Mouse (Mus musculus): ENCODE measurements around the gene Ntn1. TPM values are rescaled to one million over a fixed set of nuclear protein-coding genes. Genes with fewer than 3 reads are reported as not detected.

Gene Ntn1
- polyA plus RNA-seq, 1 experiment from 2014 or later: 12.5 TPM

DNA sequence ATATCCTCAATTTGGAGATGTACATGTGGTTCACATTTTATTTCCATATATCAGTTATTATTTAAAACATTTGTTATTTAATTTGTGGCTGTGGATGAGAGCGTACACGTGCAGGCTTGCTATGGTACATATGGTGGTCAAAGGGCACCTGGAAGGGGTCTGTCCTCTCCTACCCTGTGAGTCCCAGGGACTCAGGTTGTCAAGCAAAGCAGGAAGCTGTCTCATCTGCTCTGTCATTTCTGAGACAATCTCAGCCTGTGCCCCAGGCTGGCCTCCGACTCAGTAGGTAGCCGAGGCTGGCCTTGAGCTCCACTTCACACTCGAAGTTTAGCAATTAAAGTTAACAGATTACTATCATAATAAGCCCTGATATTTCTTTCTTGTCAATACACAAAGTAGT lies 32.9 kb upstream of the Ntn1 start:
- Histone ChIP-seq H3K4me1 (peaks cover 20% of the 10 kb centered on the region), H3K9ac (no peak overlapping the region), H3K27me3 (peaks cover 9% of the 10 kb centered on the region), H3K36me3 (no peaks in the 10 kb centered on the region), H3K27ac (replicated peaks) (no peak overlapping the region), H3K4me3 (replicated peaks) (no peak overlapping the region), H3K9me3 (replicated peaks) (no peaks in the 10 kb centered on the region), H3K4me2 (replicated peaks) (no peak overlapping the region)
- no peak for ATAC-seq (ENCODE audit: insufficient number of reproducible peaks, low FRiP score, low TSS enrichment, low read depth)
- 66% methylated on average over 5 of the region's 5 CpGs for WGBS

GRCm38 (mm10) chr11:68432361-68433021 lies 31.9 kb upstream of the Ntn1 start:
- Histone ChIP-seq H3K4me3 (replicated peaks) (peak overlapping the region; percentile 48), H3K27ac (replicated peaks) (no peak overlapping the region), H3K36me3 (no peaks in the 10 kb centered on the region), H3K9me3 (replicated peaks) (no peaks in the 10 kb centered on the region), H3K27me3 (peaks cover 9% of the 10 kb centered on the region), H3K4me2 (replicated peaks) (peak overlapping the region; percentile 74), H3K4me1 (peaks cover 20% of the 10 kb centered on the region), H3K9ac (no peak overlapping the region)
- 30% methylated on average over 23 of the region's 23 CpGs for WGBS
- no peak for ATAC-seq (ENCODE audit: insufficient number of reproducible peaks, low FRiP score, low TSS enrichment, low read depth)

DNA sequence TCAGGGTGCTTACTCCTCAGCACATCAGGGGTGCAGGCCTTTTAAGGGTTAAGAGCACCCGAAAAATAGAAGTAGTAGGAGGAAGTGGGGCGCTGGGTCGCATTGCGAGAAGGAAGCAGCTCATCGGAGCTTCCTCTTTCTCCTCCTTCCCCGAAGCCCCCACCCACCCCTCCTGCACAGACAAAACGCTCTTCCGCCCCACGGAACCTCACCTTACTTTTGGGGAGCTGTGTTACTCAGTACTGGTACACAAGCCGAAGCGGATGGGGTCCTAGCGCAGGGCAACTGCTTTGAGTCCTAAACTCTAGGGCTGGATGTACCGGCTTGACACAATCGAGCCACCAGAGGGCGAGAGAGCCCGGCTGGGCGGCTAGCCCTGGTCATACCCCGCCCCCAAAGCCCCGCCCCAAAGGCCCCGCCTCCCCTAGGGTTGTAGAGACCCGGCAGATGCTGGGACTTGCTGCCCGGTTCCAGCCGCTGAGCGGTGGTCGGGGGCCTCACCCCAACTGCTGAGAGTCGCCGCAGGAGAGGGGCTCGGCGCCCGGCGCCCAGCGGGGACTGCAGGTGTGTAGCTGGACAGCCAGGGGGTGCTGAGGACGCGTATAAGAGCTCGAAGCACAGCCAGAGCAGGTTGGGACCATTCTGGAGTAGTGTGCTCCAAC lies 31.2 kb upstream of the Ntn1 start, which contains the start of gene Pik3r5:
TSS of gene Pik3r5 (plus strand) at position 423 of the 662 bp plus-strand sequence.
- peak; percentile 87 for ATAC-seq (ENCODE audit: insufficient number of reproducible peaks, low FRiP score, low TSS enrichment, low read depth)
- 5% methylated on average over 35 of the region's 35 CpGs for whole genome bisulfite sequencing
- H3K36me3 ChIP-seq: no peaks in the 10 kb centered on the region
- H3K4me2 ChIP-seq (replicated peaks): peak within 1 kb of the TSS; percentile 74
- H3K27me3 ChIP-seq: peaks cover 9% of the 10 kb centered on the region
- H3K9ac ChIP-seq: 0 out of 2 replicates have a peak within 1 kb of the TSS, but pooled peaks have one; percentile 16
- no peaks in the 10 kb centered on the region for H3K9me3 ChIP-seq (replicated peaks)
- peaks cover 20% of the 10 kb centered on the region for H3K4me1 ChIP-seq
- peak within 1 kb of the TSS; percentile 48 for H3K4me3 ChIP-seq (replicated peaks)
- no peak within 1 kb of the TSS for H3K27ac ChIP-seq (replicated peaks)

GRCm38 (mm10) chr11:68430662-68431061 lies 30.0 kb upstream of the Ntn1 start:
- WGBS: 47% methylated on average over 5 of the region's 5 CpGs
- no peak overlapping the region for H3K27ac ChIP-seq (replicated peaks)
- no peak overlapping the region for H3K4me2 ChIP-seq (replicated peaks)

DNA sequence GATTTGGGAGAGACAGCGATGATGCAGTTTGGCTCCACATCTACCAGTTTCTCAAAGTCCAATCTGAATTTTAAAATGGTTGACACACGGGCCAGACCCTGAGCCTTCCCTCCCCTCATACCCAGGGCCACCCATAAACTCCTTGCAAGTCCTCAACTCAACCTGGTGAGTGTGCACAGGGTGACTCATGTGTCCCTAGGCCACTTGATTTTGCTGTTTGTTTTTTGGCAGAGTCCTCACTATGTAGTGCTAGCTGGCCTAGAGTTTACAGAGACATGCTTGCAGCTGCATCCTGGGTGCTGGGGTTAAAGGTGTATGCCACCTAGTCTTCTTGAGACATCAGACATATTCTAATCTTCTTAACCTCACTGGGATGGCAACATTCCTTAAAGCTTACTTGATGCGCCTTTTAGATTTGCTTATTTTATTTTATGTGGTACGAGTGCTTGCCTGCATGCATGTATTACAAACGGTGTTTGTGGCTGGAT lies 26.5 kb upstream of the Ntn1 start:
- Histone ChIP-seq H3K27ac (replicated peaks) (no peak overlapping the region), H3K36me3 (no peaks in the 10 kb centered on the region), H3K4me3 (replicated peaks) (no peak overlapping the region), H3K9me3 (replicated peaks) (no peaks in the 10 kb centered on the region), H3K4me2 (replicated peaks) (no peak overlapping the region), H3K9ac (no peak overlapping the region), H3K4me1 (peaks cover 13% of the 10 kb centered on the region), H3K27me3 (peaks cover 6% of the 10 kb centered on the region)
- no peak for ATAC-seq (ENCODE audit: insufficient number of reproducible peaks, low FRiP score, low TSS enrichment, low read depth)
- 65% methylated on average over 5 of the region's 5 CpGs for WGBS

More at GRCm38 (mm10) chr11:68430662-68431061, 30.0 kb upstream of the Ntn1 start:
- Histone ChIP-seq H3K4me3 (replicated peaks) (no peak overlapping the region), H3K4me1 (peaks cover 20% of the 10 kb centered on the region), H3K9ac (no peak overlapping the region), H3K36me3 (no peaks in the 10 kb centered on the region), H3K27me3 (peaks cover 9% of the 10 kb centered on the region), H3K9me3 (replicated peaks) (no peaks in the 10 kb centered on the region)
- no peak for ATAC-seq (ENCODE audit: insufficient number of reproducible peaks, low FRiP score, low TSS enrichment, low read depth)

GRCm38 (mm10) chr11:68425492-68426315 lies 25.1 kb upstream of the Ntn1 start:
- Histone ChIP-seq H3K4me3 (replicated peaks) (no peak overlapping the region), H3K9ac (no peak overlapping the region), H3K27ac (replicated peaks) (no peak overlapping the region), H3K9me3 (replicated peaks) (no peaks in the 10 kb centered on the region), H3K36me3 (no peaks in the 10 kb centered on the region), H3K4me1 (0 out of 2 replicates have a peak, but pooled peaks cover 1% of the 10 kb centered on the region), H3K4me2 (replicated peaks) (no peak overlapping the region), H3K27me3 (peaks cover 3% of the 10 kb centered on the region)
- no peak for ATAC-seq (ENCODE audit: insufficient number of reproducible peaks, low FRiP score, low TSS enrichment, low read depth)
- 24% methylated on average over 8 of the region's 8 CpGs for WGBS

GRCm38 (mm10) chr11:68417831-68418230 lies 17.2 kb upstream of the Ntn1 start:
- Histone ChIP-seq H3K27me3 (no peaks in the 10 kb centered on the region; the same call in 1 of the 2 replicates), H3K27ac (replicated peaks) (no peak overlapping the region), H3K4me3 (replicated peaks) (no peak overlapping the region), H3K9me3 (replicated peaks) (0 out of 2 replicates have a peak, but pooled peaks cover 5% of the 10 kb centered on the region), H3K36me3 (no peaks in the 10 kb centered on the region), H3K4me2 (replicated peaks) (no peak overlapping the region), H3K9ac (no peak overlapping the region), H3K4me1 (no peaks in the 10 kb centered on the region)
- 42% methylated on average over 9 of the region's 9 CpGs for WGBS
- no peak for ATAC-seq (ENCODE audit: insufficient number of reproducible peaks, low FRiP score, low TSS enrichment, low read depth)

- no peak for ATAC-seq (ENCODE audit: insufficient number of reproducible peaks, low FRiP score, low TSS enrichment, low read depth)
- Histone ChIP-seq H3K4me1 (no peaks in the 10 kb centered on the region), H3K27me3 (no peaks in the 10 kb centered on the region), H3K9ac (no peak overlapping the region), H3K36me3 (no peaks in the 10 kb centered on the region), H3K4me3 (replicated peaks) (no peak overlapping the region), H3K27ac (replicated peaks) (no peak overlapping the region), H3K4me2 (replicated peaks) (no peak overlapping the region), H3K9me3 (replicated peaks) (0 out of 2 replicates have a peak, but pooled peaks cover 5% of the 10 kb centered on the region)
- 46% methylated on average over 3 of the region's 3 CpGs for WGBS
Measured at GRCm38 (mm10) chr11:68417001-68417400, 16.4 kb upstream of the Ntn1 start.

GRCm38 (mm10) chr11:68408127-68408526 lies 7.5 kb upstream of the Ntn1 start:
- H3K4me3 ChIP-seq (replicated peaks): no peak overlapping the region
- H3K27ac ChIP-seq (replicated peaks): no peak overlapping the region
- H3K9ac ChIP-seq: no peak overlapping the region
- 51% methylated on average over 2 of the region's 2 CpGs for WGBS
- no peaks in the 10 kb centered on the region for H3K36me3 ChIP-seq
- 0 out of 2 replicates have a peak, but pooled peaks cover under 1% of the 10 kb centered on the region for H3K9me3 ChIP-seq (replicated peaks)
- no peak for ATAC-seq (ENCODE audit: insufficient number of reproducible peaks, low FRiP score, low TSS enrichment, low read depth)
- H3K4me2 ChIP-seq (replicated peaks): no peak overlapping the region
- no peaks in the 10 kb centered on the region for H3K4me1 ChIP-seq
- H3K27me3 ChIP-seq: no peaks in the 10 kb centered on the region

DNA sequence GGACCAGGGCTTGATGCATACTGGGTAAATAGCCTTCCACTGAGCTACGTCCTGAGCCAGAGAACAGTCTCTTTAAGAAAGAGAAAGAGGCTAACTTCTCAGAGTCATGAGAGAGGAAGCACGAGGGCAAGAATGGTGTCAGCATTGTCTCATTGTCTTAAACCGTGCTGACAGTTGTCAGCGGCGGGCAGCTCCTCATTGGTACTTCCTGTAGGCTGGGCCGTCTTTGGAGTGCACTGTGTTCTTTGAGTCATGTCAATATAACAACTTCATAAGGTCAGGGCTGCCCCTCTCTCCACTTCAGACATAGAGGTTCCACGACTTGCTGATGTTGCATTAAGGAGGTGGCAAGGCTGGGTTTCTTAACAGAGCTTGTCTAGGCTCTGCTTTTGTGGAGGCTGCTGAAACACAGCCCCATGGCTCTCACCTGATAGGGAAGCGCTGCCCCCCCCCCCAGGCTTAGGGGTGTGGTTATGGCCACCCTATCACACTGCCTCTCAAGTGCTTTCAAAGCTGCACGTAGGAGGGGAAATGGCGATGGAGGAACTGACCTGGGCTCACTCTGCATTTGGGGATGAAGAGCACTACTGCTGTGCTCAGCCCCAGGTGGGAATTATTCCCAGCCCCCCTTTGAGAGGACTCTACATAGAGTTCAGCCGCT lies 6.8 kb upstream of the Ntn1 start:
- Histone ChIP-seq H3K4me2 (replicated peaks) (no peak overlapping the region), H3K9ac (no peak overlapping the region), H3K9me3 (replicated peaks) (no peaks in the 10 kb centered on the region), H3K27ac (replicated peaks) (no peak overlapping the region), H3K27me3 (no peaks in the 10 kb centered on the region), H3K36me3 (no peaks in the 10 kb centered on the region), H3K4me3 (replicated peaks) (no peak overlapping the region), H3K4me1 (no peaks in the 10 kb centered on the region)
- ATAC-seq (ENCODE audit: insufficient number of reproducible peaks, low FRiP score, low TSS enrichment, low read depth): no peak
- 61% methylated on average over 11 of the region's 11 CpGs for whole genome bisulfite sequencing
